Mouse (Mus musculus) ES-Bruce4 (cell line): ENCODE data around the gene Slit1. TPM values are rescaled to one million over a fixed set of nuclear protein-coding genes. Genes with fewer than 3 reads are reported as not detected.

Experiments
- H3K27ac ChIP-seq: 2 replicates; pipeline ENCODE4 v1.5.1; 2012; ENCODE audit warnings: low read length, inconsistent platforms; ENCODE audit not compliant: insufficient read depth
- H3K27me3 ChIP-seq: 2 replicates; pipeline ENCODE4 v1.6.1; 2012; ENCODE audit warnings: mild to moderate bottlenecking, low read length, inconsistent platforms; ENCODE audit not compliant: control insufficient read depth, poor library complexity, insufficient read depth, severe bottlenecking
- H3K36me3 ChIP-seq: 2 replicates; pipeline ENCODE4 v1.6.1; 2012; ENCODE audit warnings: inconsistent platforms, mild to moderate bottlenecking, low read length, moderate library complexity; ENCODE audit not compliant: control insufficient read depth, poor library complexity, insufficient read depth, severe bottlenecking
- H3K4me1 ChIP-seq: one replicate; pipeline ENCODE4 v1.8.1; 2011; ENCODE audit warnings: low read length; ENCODE audit not compliant: control insufficient read depth, insufficient read depth
- H3K4me3 ChIP-seq: 2 replicates; pipeline ENCODE4 v1.5.1; 2011; ENCODE audit warnings: low read depth, mild to moderate bottlenecking, low read length
- H3K9ac ChIP-seq: 2 replicates; pipeline ENCODE4 v1.6.1; 2012; ENCODE audit warnings: low read depth, mild to moderate bottlenecking, inconsistent platforms; ENCODE audit not compliant: poor library complexity, severe bottlenecking
- H3K9me3 ChIP-seq: replicated peaks from 2 replicates; pipeline ENCODE4 v1.6.1; 2012; ENCODE audit warnings: mild to moderate bottlenecking, low read length, inconsistent platforms; ENCODE audit not compliant: control insufficient read depth, poor library complexity, insufficient read depth, severe bottlenecking
- CTCF ChIP-seq: IDR thresholded peaks from one replicate; pipeline ENCODE4 v1.8.1; 2011; ENCODE audit warnings: low read depth, low read length
- EP300 ChIP-seq: IDR thresholded peaks from 2 replicates; pipeline ENCODE4 v1.6.1; 2011; ENCODE audit warnings: low read depth, low read length; ENCODE audit not compliant: insufficient read depth
- POLR2A ChIP-seq: IDR thresholded peaks from one replicate; pipeline ENCODE4 v1.8.1; 2011; ENCODE audit warnings: low read length; ENCODE audit not compliant: insufficient read depth
- polyA plus RNA-seq: library from polyadenylated mRNA; stranded (reverse); fragments of >200 nt; gene quantifications from 2 replicates; pipeline ENCODE4 v1.2.4, GENCODE M21; 2011; ENCODE audit warnings: low read depth; ENCODE audit not compliant: missing spikeins, insufficient read depth, insufficient read length

Slit1 gene
- polyA plus RNA-seq, 1 experiment = 1.2 TPM

DNA sequence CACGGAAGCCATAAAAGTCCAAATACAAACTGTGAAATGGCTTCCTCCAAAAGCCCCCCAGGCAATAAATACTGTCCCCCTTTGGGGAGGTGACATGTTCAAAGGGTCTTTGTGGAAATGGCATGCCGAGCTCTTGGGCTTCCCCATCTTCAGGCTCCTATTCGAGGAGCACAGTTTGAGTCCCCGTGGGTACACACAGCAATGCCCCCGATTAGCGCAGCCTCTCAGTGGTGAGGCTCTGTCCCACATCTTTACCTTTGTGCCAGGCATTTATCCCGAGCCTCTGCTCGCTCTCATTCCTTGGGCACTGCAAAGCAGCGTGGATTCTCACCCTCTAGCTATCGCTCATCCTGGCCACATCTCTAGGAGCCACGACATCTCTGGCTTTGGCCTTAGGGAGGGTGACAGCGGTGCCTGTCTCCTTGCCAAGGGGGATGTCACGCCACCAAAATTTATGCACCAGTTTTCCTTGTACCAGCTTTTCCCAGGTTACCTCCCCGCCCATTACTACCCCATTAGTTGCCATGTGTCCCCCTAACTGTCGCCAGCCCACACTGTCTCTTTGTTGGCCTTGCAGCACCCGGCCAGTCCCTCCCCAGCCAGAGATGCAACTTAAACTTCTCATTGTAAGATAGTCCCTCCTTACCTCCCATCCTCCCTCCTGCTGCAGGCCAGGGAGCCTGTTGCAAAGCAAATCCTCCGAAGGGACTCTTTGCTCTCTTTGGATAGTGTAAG is 37.2 kb downstream of the Slit1 start:
- Histone ChIP-seq H3K4me1 (no peaks in the 10 kb centered on the region), H3K27ac (no peak overlapping the region), H3K36me3 (no peaks in the 10 kb centered on the region), H3K9me3 (no peaks in the 10 kb centered on the region), H3K9ac (no peak overlapping the region), H3K27me3 (no peaks in the 10 kb centered on the region), H3K4me3 (no peak overlapping the region)
- TF ChIP-seq POLR2A (no peak), CTCF (no peak), EP300 (no peak)

DNA sequence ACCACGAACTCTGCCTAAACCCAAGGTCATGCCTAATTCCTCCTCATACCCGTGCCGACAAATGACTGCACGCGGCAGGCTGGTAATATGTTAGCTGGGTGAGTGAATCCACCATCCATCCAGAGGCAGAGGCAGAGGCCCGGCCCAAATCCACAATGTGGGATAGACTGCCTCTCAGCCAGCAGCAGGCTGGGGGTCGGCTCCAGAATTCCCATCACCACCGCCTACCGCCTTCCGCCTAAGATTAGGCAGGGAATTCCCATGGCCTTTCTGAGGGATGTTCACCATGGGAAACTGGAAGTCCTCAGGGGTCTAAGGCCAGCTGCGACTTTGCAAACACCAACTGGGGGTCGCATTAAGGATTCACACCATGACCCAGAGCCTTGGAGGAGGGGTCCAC is 38.0 kb downstream of the Slit1 start:
- no peaks in the 10 kb centered on the region for H3K36me3 ChIP-seq
- no peak overlapping the region for H3K9ac ChIP-seq
- no peak overlapping the region for H3K27ac ChIP-seq
- H3K4me3 ChIP-seq = no peak overlapping the region
- no peaks in the 10 kb centered on the region for H3K9me3 ChIP-seq
- no peaks in the 10 kb centered on the region for H3K27me3 ChIP-seq
- no peaks in the 10 kb centered on the region for H3K4me1 ChIP-seq
- TF ChIP-seq POLR2A = no peak
- no peak for TF ChIP-seq CTCF
- TF ChIP-seq EP300 = no peak

DNA sequence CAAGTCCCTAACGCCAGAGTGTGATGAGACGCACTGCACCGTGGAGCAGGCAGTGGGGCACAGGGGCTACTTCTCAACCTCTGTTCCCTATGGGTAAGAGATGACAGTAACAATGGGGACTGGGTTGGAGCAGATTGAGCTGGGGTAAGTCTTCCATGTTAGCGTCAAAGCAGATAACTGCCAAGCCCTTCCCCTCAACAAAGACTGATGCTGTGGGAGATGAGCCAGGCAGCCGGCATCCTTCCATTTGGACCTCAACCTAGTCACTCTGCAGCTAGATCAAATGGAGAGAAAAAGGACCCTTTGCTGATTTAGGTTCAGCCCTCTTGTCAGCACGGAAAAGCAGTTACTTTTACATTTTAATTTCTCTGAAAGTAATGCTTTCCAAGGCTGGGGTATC is 40.8 kb downstream of the Slit1 start:
- H3K9me3 ChIP-seq = no peaks in the 10 kb centered on the region
- H3K36me3 ChIP-seq = no peaks in the 10 kb centered on the region
- H3K9ac ChIP-seq = no peak overlapping the region
- H3K4me1 ChIP-seq = no peaks in the 10 kb centered on the region
- no peak overlapping the region for H3K4me3 ChIP-seq
- no peak overlapping the region for H3K27ac ChIP-seq
- TF ChIP-seq CTCF (no peak), EP300 (no peak), POLR2A (no peak)
- H3K27me3 ChIP-seq = no peaks in the 10 kb centered on the region

DNA sequence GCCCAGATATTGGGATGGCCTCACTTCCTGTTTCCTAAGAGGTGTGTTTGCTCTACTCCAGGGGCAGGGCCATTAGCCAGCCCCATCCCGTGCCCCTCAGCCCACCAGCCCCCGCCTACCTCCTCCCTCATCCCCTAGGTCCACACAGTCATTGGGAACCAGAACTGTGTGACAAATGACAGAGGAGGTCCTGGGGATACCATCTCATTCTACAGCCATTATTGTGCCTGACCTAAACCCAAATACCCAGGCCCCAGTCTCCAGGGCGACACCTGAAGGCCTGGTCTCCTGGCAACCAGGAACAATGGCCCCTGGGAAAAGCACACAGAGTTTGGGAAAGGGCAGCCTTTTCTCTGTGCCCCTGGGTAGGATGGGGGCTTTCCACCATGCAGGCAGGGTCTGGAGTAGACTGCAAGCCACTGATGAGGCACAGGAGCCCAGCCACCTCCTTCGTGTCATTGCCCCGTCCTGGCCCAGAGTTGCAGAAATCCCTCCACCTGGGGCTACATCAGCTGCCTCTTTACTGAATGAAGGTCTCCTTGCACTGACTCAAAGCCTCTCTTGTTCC is 44.5 kb downstream of the Slit1 start:
- Histone ChIP-seq H3K27me3 (no peaks in the 10 kb centered on the region), H3K9ac (no peak overlapping the region), H3K4me3 (no peak overlapping the region), H3K4me1 (no peaks in the 10 kb centered on the region), H3K9me3 (no peaks in the 10 kb centered on the region), H3K36me3 (no peaks in the 10 kb centered on the region), H3K27ac (no peak overlapping the region)
- TF ChIP-seq EP300 = no peak
- TF ChIP-seq POLR2A = no peak
- TF ChIP-seq CTCF = no peak

DNA sequence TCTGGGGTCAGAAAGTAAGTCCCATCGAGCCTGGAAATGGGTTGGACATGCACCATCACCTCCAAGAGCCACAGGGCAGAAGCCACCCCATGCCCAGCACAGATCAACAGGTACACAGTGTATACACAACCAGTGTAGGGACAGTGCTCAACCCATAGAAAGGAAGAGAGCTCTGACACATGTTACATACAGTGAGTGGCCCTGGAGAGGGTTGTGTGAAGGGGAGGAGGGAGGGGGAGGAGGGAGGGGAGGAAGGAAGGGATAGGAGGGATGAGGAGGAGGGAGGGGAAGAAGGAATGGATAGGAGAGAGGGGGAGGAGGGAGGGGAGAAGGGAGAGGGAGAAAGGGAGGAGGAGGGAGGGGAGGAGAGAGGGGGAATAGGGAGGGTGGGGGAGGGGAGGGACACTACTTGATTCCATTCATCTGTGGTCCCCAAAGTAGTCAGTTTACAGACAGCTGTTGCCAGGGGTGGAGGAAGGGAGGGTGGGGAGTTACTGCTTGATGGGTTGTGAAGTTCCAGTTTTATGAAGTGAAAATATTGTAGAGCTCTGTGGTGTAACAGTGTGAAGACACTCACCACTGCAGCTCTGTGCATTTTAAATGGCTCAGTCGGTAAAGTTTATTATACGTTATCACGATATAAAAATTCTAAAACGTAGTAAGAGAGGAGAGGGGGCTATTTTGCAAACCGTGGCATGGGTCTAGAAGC is 45.5 kb downstream of the Slit1 start:
- Histone ChIP-seq H3K4me3 (no peak overlapping the region), H3K4me1 (no peaks in the 10 kb centered on the region), H3K27me3 (no peaks in the 10 kb centered on the region), H3K27ac (no peak overlapping the region), H3K36me3 (no peaks in the 10 kb centered on the region), H3K9ac (no peak overlapping the region), H3K9me3 (no peaks in the 10 kb centered on the region)
- TF ChIP-seq POLR2A (no peak), CTCF (no peak), EP300 (no peak)

DNA sequence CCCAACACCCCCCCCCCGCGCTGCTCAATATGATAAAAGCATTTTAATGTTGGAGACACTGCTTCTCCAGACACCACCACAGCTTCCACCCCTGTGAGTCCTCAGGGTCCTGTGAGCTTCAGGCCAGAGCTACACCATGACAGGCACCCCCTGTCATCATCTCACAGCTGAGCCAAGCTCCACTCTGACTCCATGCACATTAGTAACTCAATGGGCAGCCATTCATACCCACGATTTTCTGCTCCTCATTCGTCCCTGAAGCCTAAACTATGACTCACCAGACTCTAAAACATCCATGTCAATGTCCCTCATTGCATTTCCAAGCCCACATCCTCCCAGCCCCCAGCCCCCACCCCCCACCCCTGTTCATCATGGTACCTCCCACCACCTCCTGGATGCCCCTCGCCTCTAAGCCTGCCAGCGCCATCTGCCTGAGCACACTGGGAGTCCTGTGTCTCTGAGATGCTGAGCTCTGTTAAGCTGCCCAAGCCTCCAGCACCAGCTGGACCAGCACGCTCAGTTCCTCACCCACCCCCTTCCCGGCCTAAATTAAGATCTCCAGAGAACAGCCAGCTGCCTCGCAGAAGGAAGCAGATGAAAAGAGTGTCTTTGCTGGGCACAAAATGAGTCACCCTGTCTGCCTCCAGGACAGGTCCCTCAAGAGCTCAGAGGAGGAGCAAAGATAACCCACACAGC is 46.2 kb downstream of the Slit1 start:
- no peaks in the 10 kb centered on the region for H3K4me1 ChIP-seq
- H3K36me3 ChIP-seq = no peaks in the 10 kb centered on the region
- TF ChIP-seq POLR2A (no peak), CTCF (no peak)
- H3K9me3 ChIP-seq = no peaks in the 10 kb centered on the region
- no peak overlapping the region for H3K27ac ChIP-seq
- H3K9ac ChIP-seq = no peak overlapping the region
- H3K4me3 ChIP-seq = no peak overlapping the region
- no peaks in the 10 kb centered on the region for H3K27me3 ChIP-seq
